Mouse (Mus musculus): Measurements from ENCODE around the gene 4833427G06Rik.

The 4833427G06Rik gene

GRCm38 (mm10) chr9:51068202-51068601 lies 33.7 kb downstream of the 4833427G06Rik start:
- no peak for DNase-seq (ENCODE audit: low read depth, low spot score)

DNA sequence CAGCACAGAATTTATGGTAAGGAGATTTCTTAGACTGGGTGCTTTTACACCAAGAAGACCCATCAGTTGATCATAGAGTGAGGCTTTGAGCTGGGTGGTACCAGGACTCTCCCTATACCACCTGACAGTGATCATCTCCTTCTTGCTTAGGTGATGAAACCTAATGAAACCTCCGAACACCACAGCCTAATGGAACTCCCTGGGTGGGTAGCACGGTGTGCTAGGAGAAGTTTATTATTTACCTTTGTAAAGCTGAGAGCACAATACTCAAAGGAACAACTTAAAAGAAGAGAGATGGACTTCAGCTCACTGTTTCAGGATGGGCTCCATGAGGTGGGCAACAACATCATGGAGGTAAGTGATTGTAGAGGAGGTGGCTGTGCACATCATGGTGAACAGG lies 41.3 kb downstream of the 4833427G06Rik start, which contains the start of gene Btg4:
Btg4 (plus strand) TSS at position 301 of the 400 bp plus-strand sequence.
- no peak for DNase-seq (ENCODE audit: low read depth, low spot score)

GRCm38 (mm10) chr9:51058951-51059521 lies 42.8 kb downstream of the 4833427G06Rik start:
- peak; percentile 84 for DNase-seq (ENCODE audit: low read depth, low spot score)

- peak; percentile 72 for DNase-seq (ENCODE audit: low read depth, low spot score)
Observed at GRCm38 (mm10) chr9:51056360-51057324, 45.2 kb downstream of the 4833427G06Rik start.

GRCm38 (mm10) chr9:51052180-51052579 lies 49.7 kb downstream of the 4833427G06Rik start:
- DNase-seq (ENCODE audit: low read depth, low spot score) = peak; percentile 77

DNA sequence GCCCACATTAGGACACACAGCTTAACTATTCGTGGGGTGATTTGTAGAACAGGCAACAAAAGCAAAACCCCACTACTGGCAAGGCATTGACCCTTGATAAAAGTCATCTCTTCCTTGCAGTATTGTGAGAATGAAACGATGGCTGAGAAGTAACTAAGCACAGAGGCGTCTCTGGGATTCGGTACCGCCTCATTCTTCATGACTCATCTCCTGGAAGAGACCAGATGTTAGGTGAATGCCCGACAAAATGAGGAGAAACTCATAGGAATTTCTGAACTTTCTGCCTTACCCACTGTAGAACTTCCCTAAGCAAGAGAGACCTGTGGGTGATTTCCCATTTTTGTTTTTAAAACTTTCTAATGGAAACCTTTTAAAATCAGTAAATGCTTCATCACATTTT lies 59.7 kb downstream of the 4833427G06Rik start:
- peak; percentile 86 for DNase-seq (ENCODE audit: low read depth, low spot score)

DNA sequence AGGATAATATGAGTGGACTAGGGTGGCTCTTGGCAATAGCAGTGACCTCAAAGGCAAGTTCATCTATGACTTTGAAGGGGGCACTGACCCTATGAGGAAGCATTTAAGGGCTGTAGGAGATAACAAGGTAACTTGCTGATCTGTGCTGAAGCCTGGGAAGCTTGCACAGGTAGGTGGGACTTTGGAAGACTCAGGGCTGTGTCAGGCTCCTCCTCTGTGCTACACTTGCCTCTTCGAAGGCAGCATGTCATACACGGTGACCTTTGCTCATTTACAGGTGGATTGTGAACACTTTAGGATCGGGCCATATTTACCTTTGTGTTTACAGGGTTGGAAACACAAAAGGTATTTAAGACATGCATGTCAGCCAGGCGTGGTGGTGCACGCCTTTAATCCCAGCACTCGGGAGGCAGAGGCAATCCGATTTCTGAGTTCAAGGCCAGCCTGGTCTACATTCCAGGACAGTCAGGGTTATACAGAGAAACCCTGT lies 60.3 kb downstream of the 4833427G06Rik start:
- no peak for DNase-seq (ENCODE audit: low read depth, low spot score)

DNA sequence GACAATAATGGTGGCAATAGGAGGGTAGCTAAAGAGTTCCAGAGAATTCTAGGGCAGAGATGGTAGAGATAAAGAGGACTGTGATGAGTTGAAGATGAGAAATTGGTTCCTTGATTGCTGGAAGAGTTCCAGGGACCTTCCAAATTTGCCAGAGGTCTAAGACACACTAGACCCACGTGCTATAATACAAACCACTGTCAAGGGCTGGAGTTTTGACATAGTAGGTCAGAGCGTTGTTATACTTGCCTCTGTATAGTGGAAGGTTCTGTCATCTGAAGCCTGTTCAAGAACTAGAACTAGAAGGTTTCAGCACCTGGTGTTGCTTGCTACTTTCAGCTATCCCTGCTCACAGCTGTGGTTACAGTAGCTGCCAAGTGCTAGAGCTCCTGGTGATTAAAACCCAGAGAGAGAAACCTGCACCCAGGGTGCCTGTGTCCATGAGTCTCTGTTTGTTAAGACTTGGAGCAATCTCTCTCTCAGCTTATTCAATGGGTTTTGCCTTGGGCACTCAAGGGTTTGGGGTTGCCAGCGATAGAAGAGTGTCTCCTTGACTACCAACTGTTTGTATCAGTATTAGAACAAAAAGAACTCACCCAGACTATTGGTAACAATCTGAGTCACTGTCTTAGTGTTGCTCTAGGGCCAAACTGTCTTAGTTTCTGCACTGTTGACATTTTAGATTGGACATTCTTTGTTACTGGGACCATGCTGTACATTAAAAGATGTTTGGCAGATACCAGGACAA lies 68.9 kb downstream of the 4833427G06Rik start:
- no peak for DNase-seq (ENCODE audit: low read depth, low spot score)

- no peak for DNase-seq (ENCODE audit: low read depth, low spot score)
Observed at GRCm38 (mm10) chr9:51032291-51032690, 69.6 kb downstream of the 4833427G06Rik start.

DNA sequence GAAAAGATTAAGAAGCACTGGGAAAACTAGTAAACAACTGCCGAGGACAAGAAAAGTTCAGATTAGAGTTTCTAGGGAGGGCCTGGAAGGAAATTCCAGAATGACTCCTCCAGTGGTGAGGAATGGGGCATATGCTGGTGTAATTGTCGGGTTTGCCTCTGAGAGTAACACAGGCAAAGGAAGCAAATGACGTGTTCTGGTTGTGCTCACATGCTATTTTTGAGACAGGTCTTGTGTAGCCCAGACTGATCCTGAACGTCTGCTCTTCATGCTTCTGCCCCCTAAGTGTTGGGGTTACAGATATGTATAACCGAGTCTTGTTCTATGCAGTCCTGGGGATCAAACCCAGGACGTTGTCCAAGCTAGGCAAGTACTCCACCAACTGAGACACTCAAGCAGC lies 70.3 kb downstream of the 4833427G06Rik start:
- DNase-seq (ENCODE audit: low read depth, low spot score) = no peak

All from 3T3-L1 (cell line).